Mouse (Mus musculus) midbrain, embryonic 12.5 days (tissue): ENCODE measurements around the gene Slc9b2. TPM values are rescaled to one million over a fixed set of nuclear protein-coding genes. Genes with fewer than 3 reads are reported as not detected.

ENCODE experiments used
- ATAC-seq: fragments of 200-750 bp; cut with Nextera tagmentation; 2 replicates; pipeline ENCODE4 v1.8.0; 2017; ENCODE audit warnings: low read depth, moderate TSS enrichment, moderate library complexity; ENCODE audit not compliant: low FRiP score
- H3K27ac ChIP-seq: fragments of 300-500 bp; sonication (generic); replicated peaks from 2 replicates; pipeline ENCODE4 v1.5.1; 2016; ENCODE audit warnings: mild to moderate bottlenecking
- H3K27me3 ChIP-seq: fragments of 300-500 bp; sonication (generic); 2 replicates; pipeline ENCODE4 v1.6.1; 2016; ENCODE audit warnings: mild to moderate bottlenecking
- H3K36me3 ChIP-seq: fragments of 300-500 bp; sonication (generic); 2 replicates; pipeline ENCODE4 v1.6.1; 2016
- H3K4me1 ChIP-seq: fragments of 300-500 bp; sonication (generic); 2 replicates; pipeline ENCODE4 v1.6.1; 2016
- H3K4me2 ChIP-seq: fragments of 300-500 bp; sonication (generic); replicated peaks from 2 replicates; pipeline ENCODE4 v1.6.1; 2016; ENCODE audit warnings: mild to moderate bottlenecking, moderate library complexity
- H3K4me3 ChIP-seq: fragments of 300-500 bp; sonication (generic); 2 replicates; pipeline ENCODE4 v1.5.1; 2016; ENCODE audit warnings: mild to moderate bottlenecking
- H3K9ac ChIP-seq: fragments of 300-500 bp; sonication (generic); replicated peaks from 2 replicates; pipeline ENCODE4 v1.6.1; 2016; ENCODE audit warnings: mild to moderate bottlenecking, moderate library complexity
- H3K9me3 ChIP-seq: fragments of 300-500 bp; sonication (generic); 2 replicates; pipeline ENCODE4 v1.6.1; 2016; ENCODE audit warnings: mild to moderate bottlenecking
- WGBS: fragments of 180-500 bp; shearing (Covaris S2); methylation state at CpG from one replicate; pipeline ENCODE4 v1.1.7; 2016; 5-methylcytosine and 5-hydroxymethylcytosine counted together
- polyA plus RNA-seq: library from polyadenylated mRNA; unstranded; fragments of >200 nt; fragmentation: Nextera tagmentation; extraction: Ambion mirVana; gene quantifications from 2 replicates; pipeline ENCODE4 v1.2.1, GENCODE M21; 2016

The Slc9b2 gene
- polyA plus RNA-seq, 1 experiment from 2014 or later, result 0.98 TPM

DNA sequence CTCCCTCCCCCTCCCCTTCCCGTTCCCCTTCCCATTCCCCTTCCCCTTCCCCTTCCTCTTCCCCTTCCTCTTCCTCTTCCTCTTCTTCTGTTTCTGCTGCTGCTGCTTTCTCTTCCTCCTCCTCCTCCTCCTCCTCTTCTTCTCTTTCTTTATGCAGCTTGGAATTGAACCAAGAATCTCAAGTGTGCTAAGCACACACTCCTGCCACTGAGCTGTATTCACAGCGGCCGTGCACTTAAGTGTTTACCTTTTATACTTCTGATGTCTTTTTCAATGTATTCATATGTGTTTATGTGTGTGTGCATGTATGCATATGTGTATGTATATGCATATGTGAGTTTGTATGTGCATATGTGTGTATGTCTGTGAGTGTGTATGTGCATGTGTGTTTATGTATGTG, 21.7 kb upstream of the Slc9b2 start:
- H3K4me1 ChIP-seq, result 0 out of 2 replicates have a peak, but pooled peaks cover under 1% of the 10 kb centered on the region
- no peaks in the 10 kb centered on the region for H3K36me3 ChIP-seq
- H3K27ac ChIP-seq, result no peak overlapping the region
- H3K4me3 ChIP-seq, result no peak overlapping the region
- H3K9me3 ChIP-seq, result no peaks in the 10 kb centered on the region
- H3K27me3 ChIP-seq, result no peaks in the 10 kb centered on the region
- H3K4me2 ChIP-seq, result no peak overlapping the region
- no peak for ATAC-seq
- WGBS, result 76% methylated on average over 3 of the region's 3 CpGs
- no peak overlapping the region for H3K9ac ChIP-seq

DNA sequence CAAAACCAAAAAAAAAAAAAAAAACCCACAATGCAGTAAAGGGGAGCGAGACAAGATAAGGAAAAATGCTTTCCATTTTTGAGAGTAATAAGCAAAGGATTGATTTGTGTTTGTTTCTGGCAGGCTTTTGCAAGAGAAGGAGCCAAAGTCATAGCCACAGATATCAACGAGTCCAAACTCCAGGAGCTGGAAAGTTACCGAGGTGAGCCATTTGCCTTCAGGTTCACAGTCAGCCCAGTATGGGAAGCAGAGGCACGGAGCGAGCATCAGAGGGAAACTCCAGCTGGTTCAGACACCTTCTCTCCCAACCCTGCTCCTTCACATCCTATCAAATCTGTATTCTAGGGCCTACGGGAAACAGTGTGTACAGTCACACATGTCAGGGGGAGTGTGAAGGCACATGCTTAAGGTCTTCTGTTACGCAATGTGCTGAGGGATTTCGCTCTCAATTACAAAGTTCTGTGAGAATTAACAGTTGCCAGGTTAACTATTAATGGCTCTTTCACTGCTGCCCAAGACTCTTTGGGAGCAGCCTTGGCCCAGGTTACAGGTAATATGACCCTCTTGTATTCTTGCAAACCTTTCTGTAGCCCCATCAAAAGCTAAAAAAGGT, 19.3 kb upstream of the Slc9b2 start:
- H3K9ac ChIP-seq, result no peak overlapping the region
- no peak overlapping the region for H3K4me2 ChIP-seq
- no peaks in the 10 kb centered on the region for H3K36me3 ChIP-seq
- H3K27me3 ChIP-seq, result no peaks in the 10 kb centered on the region
- H3K4me3 ChIP-seq, result no peak overlapping the region
- H3K4me1 ChIP-seq, result no peaks in the 10 kb centered on the region
- 88% methylated on average over 8 of the region's 8 CpGs for WGBS
- H3K9me3 ChIP-seq, result no peaks in the 10 kb centered on the region
- ATAC-seq, result no peak
- no peak overlapping the region for H3K27ac ChIP-seq

DNA sequence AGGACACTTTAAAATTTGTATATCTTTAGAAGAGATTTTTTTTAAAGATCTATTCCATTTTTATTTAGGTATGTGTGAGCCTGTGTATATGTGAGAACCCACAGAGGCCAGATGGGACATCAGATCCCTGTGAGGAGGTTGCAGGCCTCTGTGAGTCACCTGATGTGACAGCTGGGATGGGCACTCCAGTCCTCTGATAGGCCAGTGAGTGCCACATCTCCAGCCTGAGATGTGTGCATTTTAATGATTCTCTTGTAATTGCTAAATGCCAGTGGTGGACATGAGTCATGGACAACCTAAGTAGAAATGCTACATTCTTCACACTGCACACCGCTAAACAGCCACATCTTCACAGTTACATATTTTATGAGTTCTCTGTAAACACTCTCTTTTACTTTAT, 18.4 kb upstream of the Slc9b2 start:
- 92% methylated on average over 1 of the region's 1 CpGs for WGBS
- Histone ChIP-seq H3K27me3 (no peaks in the 10 kb centered on the region), H3K9ac (no peak overlapping the region), H3K4me3 (no peak overlapping the region), H3K4me2 (no peak overlapping the region), H3K27ac (no peak overlapping the region), H3K9me3 (no peaks in the 10 kb centered on the region), H3K4me1 (no peaks in the 10 kb centered on the region), H3K36me3 (no peaks in the 10 kb centered on the region)
- ATAC-seq, result no peak

DNA sequence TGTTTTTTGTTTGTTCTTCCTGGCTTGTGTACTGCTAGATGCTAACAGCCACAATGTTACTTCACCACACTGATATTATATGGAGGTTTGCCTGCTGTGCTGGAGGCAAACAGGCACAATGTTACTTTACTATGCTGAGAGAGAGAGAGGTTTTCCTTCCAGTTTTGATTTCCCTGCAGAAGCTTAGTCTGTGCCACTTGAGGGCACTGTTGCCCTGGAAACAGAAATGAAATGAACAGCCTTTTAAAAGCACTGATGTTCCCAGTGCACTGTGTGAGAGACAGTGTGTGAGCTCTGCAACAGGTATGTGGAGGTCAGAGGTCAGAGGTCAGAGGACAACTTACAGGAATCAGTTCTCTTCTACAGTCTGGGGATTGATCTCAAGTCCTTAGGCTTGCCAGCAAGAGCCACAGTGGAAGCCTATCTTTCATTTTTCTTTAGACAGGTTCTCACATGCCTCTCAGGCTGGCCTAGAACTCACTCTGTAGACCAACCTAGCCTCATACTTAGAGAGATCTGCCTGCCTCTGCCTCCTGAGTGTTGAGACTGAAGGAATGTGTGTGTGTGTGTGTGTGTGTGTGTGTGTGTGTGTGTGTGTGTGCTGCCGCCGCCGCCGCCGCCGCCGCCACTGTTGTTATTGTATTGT, 17.1 kb upstream of the Slc9b2 start:
- no peaks in the 10 kb centered on the region for H3K27me3 ChIP-seq
- H3K9ac ChIP-seq, result no peak overlapping the region
- H3K27ac ChIP-seq, result no peak overlapping the region
- H3K9me3 ChIP-seq, result no peaks in the 10 kb centered on the region
- no peak overlapping the region for H3K4me2 ChIP-seq
- peak; percentile 73 for ATAC-seq
- WGBS, result 100% methylated on average over 1 of the region's 7 CpGs
- no peak overlapping the region for H3K4me3 ChIP-seq
- H3K4me1 ChIP-seq, result no peaks in the 10 kb centered on the region
- no peaks in the 10 kb centered on the region for H3K36me3 ChIP-seq

DNA sequence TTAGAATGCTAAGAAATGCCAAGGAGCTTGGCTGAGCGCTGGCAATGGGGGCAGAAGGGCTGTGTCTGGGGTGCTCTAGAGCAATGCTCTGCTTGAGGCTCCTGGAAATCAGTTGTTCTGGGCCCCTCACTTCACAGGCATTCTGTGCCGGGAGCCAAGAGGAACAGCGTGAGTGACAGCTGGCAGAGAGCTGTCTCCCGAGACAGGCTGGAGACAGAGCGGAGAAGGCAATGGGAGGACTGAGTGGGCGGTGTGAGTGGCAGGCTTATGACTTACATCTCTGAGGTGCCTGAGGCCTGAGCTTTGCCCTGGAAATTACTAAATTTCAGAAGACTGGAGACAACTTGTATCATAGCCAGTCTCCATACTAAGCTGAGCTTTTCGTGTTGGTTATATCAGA, 13.8 kb upstream of the Slc9b2 start:
- 43% methylated on average over 7 of the region's 7 CpGs for WGBS
- Histone ChIP-seq H3K27me3 (no peaks in the 10 kb centered on the region), H3K9ac (no peak overlapping the region), H3K4me3 (no peak overlapping the region), H3K4me1 (no peaks in the 10 kb centered on the region), H3K27ac (no peak overlapping the region), H3K36me3 (no peaks in the 10 kb centered on the region), H3K4me2 (no peak overlapping the region), H3K9me3 (no peaks in the 10 kb centered on the region)
- ATAC-seq, result peak; percentile 56; the same call in 1 of the 2 replicates

DNA sequence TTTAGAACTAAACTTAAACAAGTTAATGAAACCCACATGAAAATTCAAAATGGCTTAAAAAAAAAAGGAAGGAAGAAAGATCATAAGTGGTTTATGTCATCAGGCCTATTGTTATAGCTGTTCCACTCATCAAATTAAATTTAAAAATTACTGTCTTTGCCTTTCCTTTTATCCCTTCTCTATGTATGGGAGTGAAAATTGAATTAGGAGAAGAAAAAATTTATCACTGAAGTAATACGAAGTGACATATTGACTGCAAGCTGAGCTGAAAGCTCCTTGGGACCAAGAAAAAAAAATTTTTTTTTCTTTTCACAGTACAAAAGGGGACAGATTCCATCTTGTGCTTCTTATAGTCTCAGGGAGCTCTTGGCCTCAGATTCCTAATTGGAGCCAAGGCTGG, 11.9 kb upstream of the Slc9b2 start:
- 74% methylated on average over 1 of the region's 1 CpGs for whole genome bisulfite sequencing
- Histone ChIP-seq H3K9ac (no peak overlapping the region), H3K4me3 (no peak overlapping the region), H3K9me3 (no peaks in the 10 kb centered on the region), H3K4me2 (no peak overlapping the region), H3K36me3 (no peaks in the 10 kb centered on the region), H3K4me1 (no peaks in the 10 kb centered on the region), H3K27me3 (no peaks in the 10 kb centered on the region), H3K27ac (no peak overlapping the region)
- ATAC-seq, result no peak

DNA sequence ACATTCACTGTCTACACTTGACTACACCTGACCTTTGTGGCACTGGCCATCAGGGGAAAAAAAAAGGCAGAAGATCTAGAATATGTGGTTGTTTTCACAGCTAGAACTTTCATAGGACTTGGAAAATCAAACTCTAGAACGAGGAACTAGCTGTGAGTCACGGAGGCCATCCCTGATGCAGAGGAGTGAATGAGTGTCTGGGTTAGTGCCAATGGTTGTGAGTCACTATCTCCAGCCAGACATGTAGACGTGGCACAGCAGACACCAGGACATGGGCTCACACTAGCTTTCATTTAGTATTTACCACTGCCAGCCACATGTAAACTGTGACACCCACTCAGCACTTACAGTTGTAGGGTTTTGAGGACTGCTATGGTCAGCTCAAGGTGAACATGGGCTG, 8.9 kb upstream of the Slc9b2 start:
- Histone ChIP-seq H3K9ac (no peak overlapping the region), H3K27me3 (no peaks in the 10 kb centered on the region), H3K4me1 (no peaks in the 10 kb centered on the region), H3K4me2 (no peak overlapping the region), H3K4me3 (no peak overlapping the region), H3K9me3 (no peaks in the 10 kb centered on the region), H3K36me3 (no peaks in the 10 kb centered on the region), H3K27ac (no peak overlapping the region)
- WGBS, result 87% methylated on average over 3 of the region's 3 CpGs
- ATAC-seq, result no peak

DNA sequence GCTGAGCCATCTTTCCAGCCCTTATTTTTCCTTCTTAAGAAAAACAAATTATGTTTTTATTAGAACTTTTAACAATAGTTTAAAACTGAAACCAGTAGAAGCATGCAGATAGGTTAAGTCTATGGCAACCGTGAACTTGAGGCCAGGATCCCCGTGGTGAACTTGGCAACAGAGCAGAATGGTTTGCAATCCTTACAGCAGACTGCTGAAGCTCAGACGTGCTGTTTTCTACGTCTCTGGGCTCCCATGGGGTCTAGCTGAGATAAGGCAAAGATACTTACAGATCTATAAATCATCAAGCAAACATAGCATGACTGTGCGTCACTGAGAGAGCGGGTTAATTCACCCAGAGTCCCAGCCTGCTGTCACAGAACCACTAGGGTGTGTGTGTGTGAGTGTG, 7.4 kb upstream of the Slc9b2 start:
- Histone ChIP-seq H3K27me3 (no peaks in the 10 kb centered on the region), H3K27ac (no peak overlapping the region), H3K9me3 (no peaks in the 10 kb centered on the region), H3K36me3 (no peaks in the 10 kb centered on the region), H3K4me1 (peaks cover 11% of the 10 kb centered on the region; the same call in 1 of the 2 replicates), H3K4me3 (no peak overlapping the region), H3K4me2 (no peak overlapping the region), H3K9ac (no peak overlapping the region)
- 67% methylated on average over 6 of the region's 6 CpGs for whole genome bisulfite sequencing
- ATAC-seq, result no peak

DNA sequence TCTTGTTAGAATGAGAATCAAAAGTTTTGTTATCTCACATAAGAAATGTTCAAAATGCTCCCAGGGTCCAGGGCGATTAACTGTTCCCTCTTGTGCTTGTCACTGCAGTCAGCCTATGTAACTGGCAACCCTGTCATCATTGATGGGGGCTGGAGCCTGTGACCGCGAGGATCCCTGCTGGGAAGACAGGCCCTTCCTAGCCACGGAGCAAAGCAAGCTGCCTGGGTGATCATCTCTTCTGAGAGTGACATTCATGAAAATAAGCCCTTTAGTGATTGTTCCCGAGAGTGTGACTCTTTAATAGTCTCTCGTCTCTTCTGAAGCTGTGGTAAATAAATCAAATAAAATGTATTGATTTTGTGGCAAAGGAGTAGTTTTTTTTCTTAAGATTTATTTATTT, 3.4 kb upstream of the Slc9b2 start:
- H3K9me3 ChIP-seq, result no peaks in the 10 kb centered on the region
- H3K27me3 ChIP-seq, result peaks cover 21% of the 10 kb centered on the region
- peaks cover 28% of the 10 kb centered on the region for H3K4me1 ChIP-seq
- no peak overlapping the region for H3K27ac ChIP-seq
- no peak overlapping the region for H3K9ac ChIP-seq
- H3K36me3 ChIP-seq, result no peaks in the 10 kb centered on the region
- no peak overlapping the region for H3K4me2 ChIP-seq
- peak; percentile 41 for ATAC-seq
- 6% methylated on average over 6 of the region's 6 CpGs for WGBS
- H3K4me3 ChIP-seq, result no peak overlapping the region

DNA sequence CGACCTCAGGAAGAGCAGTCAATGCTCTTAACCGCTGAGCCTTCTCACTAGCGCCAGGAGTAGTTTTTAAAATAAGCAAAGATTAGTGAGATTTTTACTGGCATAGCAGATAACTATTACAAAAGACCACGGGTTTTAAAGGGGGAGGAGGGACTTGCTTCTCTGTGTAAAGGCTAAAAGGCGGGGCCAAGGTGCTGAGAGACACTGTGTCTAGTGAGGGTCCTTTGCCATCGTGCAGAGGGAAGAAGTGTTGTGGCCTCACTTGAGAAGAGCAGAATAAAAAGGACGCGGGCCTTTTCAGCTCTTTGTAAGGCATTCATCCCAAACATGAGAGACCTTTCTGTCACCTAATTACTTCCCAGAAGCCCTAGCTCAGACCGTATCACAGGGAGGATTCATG, 2.9 kb upstream of the Slc9b2 start:
- Histone ChIP-seq H3K27ac (no peak overlapping the region), H3K4me3 (no peak overlapping the region), H3K36me3 (no peaks in the 10 kb centered on the region), H3K4me2 (no peak overlapping the region), H3K9me3 (no peaks in the 10 kb centered on the region), H3K4me1 (peaks cover 28% of the 10 kb centered on the region), H3K9ac (no peak overlapping the region), H3K27me3 (peaks cover 21% of the 10 kb centered on the region)
- 4% methylated on average over 9 of the region's 9 CpGs for WGBS
- peak; percentile 42; the same call in 1 of the 2 replicates for ATAC-seq

DNA sequence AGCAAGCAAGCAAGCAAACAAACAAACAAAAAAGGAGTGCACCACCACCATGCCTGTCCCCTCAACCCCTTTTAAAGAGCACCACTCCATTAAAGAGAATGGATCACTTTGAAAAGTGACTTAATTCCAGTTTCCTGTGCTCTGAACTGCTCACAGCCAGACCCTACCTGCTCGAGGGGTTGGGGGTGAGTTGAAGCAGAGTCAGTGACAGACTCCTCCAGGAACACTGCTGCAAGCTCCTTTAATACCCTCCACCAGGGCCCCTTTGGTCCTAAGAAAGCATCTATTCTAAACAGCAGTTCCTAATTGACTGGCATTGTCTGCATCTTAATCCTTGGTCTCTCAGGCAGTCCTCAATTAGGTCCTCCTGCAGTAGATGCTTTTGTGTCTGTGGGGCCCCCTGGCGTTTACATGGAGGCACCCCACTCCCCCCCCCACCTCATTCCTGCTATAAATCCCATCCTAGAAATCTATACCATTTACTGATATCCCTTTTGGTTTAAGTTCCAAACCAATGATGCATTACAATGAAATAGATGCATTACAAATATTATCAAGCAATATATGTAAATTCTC, 5.5 kb downstream of the Slc9b2 start:
- no peak overlapping the region for H3K9ac ChIP-seq
- ATAC-seq, result peak; percentile 45; the same call in 1 of the 2 replicates
- H3K9me3 ChIP-seq, result peaks cover 3% of the 10 kb centered on the region; the same call in 1 of the 2 replicates
- 10% methylated on average over 2 of the region's 2 CpGs for WGBS
- H3K4me3 ChIP-seq, result no peak overlapping the region
- H3K27ac ChIP-seq, result no peak overlapping the region
- peaks cover 8% of the 10 kb centered on the region for H3K27me3 ChIP-seq
- H3K4me1 ChIP-seq, result peaks cover 6% of the 10 kb centered on the region; the same call in 1 of the 2 replicates
- H3K4me2 ChIP-seq, result no peak overlapping the region
- no peaks in the 10 kb centered on the region for H3K36me3 ChIP-seq

DNA sequence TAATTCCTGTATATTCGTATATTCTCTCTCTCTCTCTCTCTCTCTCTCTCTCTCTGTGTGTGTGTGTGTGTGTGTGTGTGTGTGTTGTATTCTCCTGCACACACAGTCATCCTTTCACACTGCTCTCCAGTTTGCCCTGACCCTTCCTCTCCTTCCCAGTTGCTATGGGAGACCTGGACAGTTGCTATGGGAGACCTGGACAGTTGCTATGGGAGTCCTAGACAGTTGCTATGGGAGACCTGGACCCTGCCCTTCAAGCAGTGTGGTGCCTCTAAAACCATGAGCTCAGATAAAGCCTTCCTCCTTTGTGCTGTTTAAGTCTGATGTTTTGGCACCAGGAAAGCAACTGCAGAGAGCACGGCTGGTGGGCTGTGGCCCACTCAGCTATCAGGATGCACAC, 6.2 kb downstream of the Slc9b2 start:
- ATAC-seq, result peak; percentile 75
- WGBS, result 42% methylated on average over 2 of the region's 2 CpGs
- Histone ChIP-seq H3K4me1 (peaks cover 6% of the 10 kb centered on the region; the same call in 1 of the 2 replicates), H3K27me3 (peaks cover 3% of the 10 kb centered on the region; the same call in 1 of the 2 replicates), H3K36me3 (no peaks in the 10 kb centered on the region), H3K4me2 (no peak overlapping the region), H3K4me3 (no peak overlapping the region), H3K9ac (no peak overlapping the region), H3K9me3 (peaks cover 3% of the 10 kb centered on the region; the same call in 1 of the 2 replicates), H3K27ac (no peak overlapping the region)
